Mouse (Mus musculus) left cerebral cortex, postnatal 36 days (tissue): Measurements from ENCODE around the gene Pla2g3. TPM values are rescaled to one million over a fixed set of nuclear protein-coding genes. Genes with fewer than 3 reads are reported as not detected.

Experiments used
- DNase-seq, 2 experiments: peaks; one replicate each; pipeline ENCODE4 v3.0.0; 2021 to 2022; ENCODE audit warnings: low spot score in 2 of 2, mixed read lengths in 1 of 2
- intact Hi-C: fragments of 180-260 bp; cut with DNase I; formaldehyde crosslinking; loops from one replicate; pipeline ENCODE4 v1.15.1; 2025
- total RNA-seq, 2 experiments: library from RNA; stranded (reverse); gene quantifications; 2 replicates each; pipeline ENCODE4 v1.2.3; 2021

Gene Pla2g3
- total RNA-seq: 1 to 10 TPM; 2.3 to 4.9 TPM

GRCm38 (mm10) chr11:3487952-3488570, at the start of gene Pla2g3:
Gene Pla2g3 (plus strand): TSS chr11:3488284.
- no peak for DNase-seq
- intact Hi-C loops: no loop called here

- DNase-seq: no peak
- intact Hi-C loops: no loop called here
Measured at GRCm38 (mm10) chr11:3441696-3442443, 46.2 kb upstream of the Pla2g3 start.

- intact Hi-C loops: no loop called here
Measured at GRCm38 (mm10) chr11:3442677-3443076, 45.4 kb upstream of the Pla2g3 start.

GRCm38 (mm10) chr11:3443091-3443490, 45.0 kb upstream of the Pla2g3 start:
- intact Hi-C loops: no loop called here
- DNase-seq: no peak

More at GRCm38 (mm10) chr11:3442677-3443076, 45.4 kb upstream of the Pla2g3 start:
- no peak for DNase-seq

- intact Hi-C loops: no loop called here
- no peak for DNase-seq
Measured at GRCm38 (mm10) chr11:3444875-3445274, 43.2 kb upstream of the Pla2g3 start.

- intact Hi-C loops: loop anchor here (5.0 to 10.0 kb wide), 2 partner anchors 64 to 463 kb away; partner anchors contain the start of gene Slc35e4
- no peak for DNase-seq
Measured at GRCm38 (mm10) chr11:3451701-3452163, 36.4 kb upstream of the Pla2g3 start.

- intact Hi-C loops: loop anchor here (5.0 to 10.0 kb wide), 2 partner anchors 65 to 463 kb away; partner anchors contain the start of gene Slc35e4
Measured at GRCm38 (mm10) chr11:3452167-3452639, 35.9 kb upstream of the Pla2g3 start, which contains the start of gene Rnf185. Gene Rnf185 (minus strand): TSS chr11:3452363.

GRCm38 (mm10) chr11:3452769-3453168, 35.3 kb upstream of the Pla2g3 start:
- peak in 1 of 2 experiments; percentile 14 for DNase-seq
- intact Hi-C loops: loop anchor here (5.0 to 10.0 kb wide), 2 partner anchors 65 to 462 kb away; partner anchors contain the start of gene Slc35e4

More at GRCm38 (mm10) chr11:3452167-3452639, 35.9 kb upstream of the Pla2g3 start, which contains the start of gene Rnf185:
- peak; percentile 93 to 94 for DNase-seq

GRCm38 (mm10) chr11:3453467-3453866, 34.6 kb upstream of the Pla2g3 start:
- intact Hi-C loops: loop anchor here (5.0 to 10.0 kb wide), 2 partner anchors 66 to 461 kb away; partner anchors contain the start of gene Slc35e4
- no peak for DNase-seq

- DNase-seq: no peak
- intact Hi-C loops: loop anchor here (5.0 to 10.0 kb wide), 2 partner anchors 67 to 460 kb away; partner anchors contain the start of gene Slc35e4
Measured at GRCm38 (mm10) chr11:3454506-3454905, 33.6 kb upstream of the Pla2g3 start.

- intact Hi-C loops: loop anchor here (10.0 kb wide), 1 partner anchor 458 kb away; the partner anchor contains the start of gene Slc35e4
- peak; percentile 37 to 61 for DNase-seq
Measured at GRCm38 (mm10) chr11:3456354-3456753, 31.7 kb upstream of the Pla2g3 start.

GRCm38 (mm10) chr11:3458428-3459104, 29.5 kb upstream of the Pla2g3 start:
- DNase-seq: no peak
- intact Hi-C loops: loop anchor here (10.0 kb wide), 1 partner anchor 456 kb away; the partner anchor contains the start of gene Slc35e4

- DNase-seq: no peak
Measured at GRCm38 (mm10) chr11:3459105-3459468, 29.0 kb upstream of the Pla2g3 start.

GRCm38 (mm10) chr11:3462846-3463245, 25.2 kb upstream of the Pla2g3 start:
- no peak for DNase-seq
- intact Hi-C loops: no loop called here

More at GRCm38 (mm10) chr11:3459105-3459468, 29.0 kb upstream of the Pla2g3 start:
- intact Hi-C loops: loop anchor here (10.0 kb wide), 1 partner anchor 456 kb away; the partner anchor contains the start of gene Slc35e4

GRCm38 (mm10) chr11:3471448-3471850, 16.6 kb upstream of the Pla2g3 start:
- no peak for DNase-seq
- intact Hi-C loops: loop anchor here (10.0 kb wide), 1 partner anchor 313 kb away; no protein-coding TSS in a partner anchor

- peak; percentile 74 for DNase-seq
Measured at GRCm38 (mm10) chr11:3472484-3472883, 15.6 kb upstream of the Pla2g3 start.

GRCm38 (mm10) chr11:3474480-3475115, 13.5 kb upstream of the Pla2g3 start:
- no peak for DNase-seq
- intact Hi-C loops: loop anchor here (10.0 kb wide), 1 partner anchor 310 kb away; no protein-coding TSS in a partner anchor

More at GRCm38 (mm10) chr11:3472484-3472883, 15.6 kb upstream of the Pla2g3 start:
- intact Hi-C loops: loop anchor here (2.0 to 10.0 kb wide), 2 partner anchors 42 to 312 kb away; partner anchors contain the start of gene Selenom

- no peak for DNase-seq
- intact Hi-C loops: loop anchor here (10.0 kb wide), 1 partner anchor 309 kb away; no protein-coding TSS in a partner anchor
Measured at GRCm38 (mm10) chr11:3475489-3475888, 12.6 kb upstream of the Pla2g3 start.
